In genomic region chr6:52137841-52138535, GRCm38 (mm10) we compare ENCODE assay signal across 20 mouse cellular contexts. TPM values are rescaled to one million over a fixed set of nuclear protein-coding genes. Genes with fewer than 3 reads are reported as not detected.
DNase-seq lines count a peak whose midpoint lies in the region; ATAC-seq and TF ChIP-seq lines count a peak whose summit lies in the region.
"Had no signal": no experiment of that assay in that cellular context is flagged by ENCODE, and none has a peak within 500 bp of the region (broad histone marks: within the 10 kb centered on the region; RNA-seq: fewer than 3 reads in every experiment).

No protein-coding gene starts in this region.

- no peak overlapping the region for H3K4me3 ChIP-seq in forebrain, postnatal 0 days (ENCODE audit: low read depth, low read length)
- H3K4me3 ChIP-seq in forebrain, embryonic 11.5 days (ENCODE audit: low read depth, low read length) = no peak overlapping the region
- no peak overlapping the region for H3K4me3 ChIP-seq in ES-E14 (ENCODE audit: insufficient read depth in 1 of 2, low read depth in 1 of 2, low read length in 2 of 2, poor library complexity in 1 of 2, severe bottlenecking in 1 of 2)
- H3K4me3 ChIP-seq in midbrain, embryonic 15.5 days = no peak overlapping the region
- H3K4me3 ChIP-seq in kidney, embryonic 15.5 days (replicated peaks) = no peak overlapping the region

- no peak for TF ChIP-seq CTCF in forebrain, postnatal 0 days (IDR thresholded peaks at IDR 0.05; ENCODE audit: low read depth)

- no peaks in the 10 kb centered on the region for H3K9me3 ChIP-seq in forebrain, postnatal 0 days (ENCODE audit: low read length)
- no peaks in the 10 kb centered on the region for H3K9me3 ChIP-seq in forebrain, embryonic 11.5 days (ENCODE audit: control insufficient read depth, low read length)
- H3K9me3 ChIP-seq in ES-E14 (ENCODE audit: control insufficient read depth, insufficient read depth, low read depth, low read length) = no peaks in the 10 kb centered on the region
- H3K9me3 ChIP-seq in midbrain, embryonic 15.5 days = no peaks in the 10 kb centered on the region
- no peaks in the 10 kb centered on the region for H3K9me3 ChIP-seq in kidney, embryonic 15.5 days (replicated peaks)

- no peaks in the 10 kb centered on the region for H3K27me3 ChIP-seq in forebrain, postnatal 0 days (ENCODE audit: insufficient read depth, low read length)
- no peaks in the 10 kb centered on the region for H3K27me3 ChIP-seq in forebrain, embryonic 11.5 days (ENCODE audit: control insufficient read depth, insufficient read depth, low read length)
- peaks cover 4% of the 10 kb centered on the region; the same call in 1 of the 2 replicates for H3K27me3 ChIP-seq in midbrain, embryonic 15.5 days (replicated peaks)
- no peaks in the 10 kb centered on the region for H3K27me3 ChIP-seq in kidney, embryonic 15.5 days
- H3K27me3 ChIP-seq: Patski had no signal

- no peaks in the 10 kb centered on the region for H3K4me1 ChIP-seq in forebrain, postnatal 0 days (ENCODE audit: insufficient read depth)
- 0 out of 2 replicates have a peak, but pooled peaks cover 1% of the 10 kb centered on the region for H3K4me1 ChIP-seq in forebrain, embryonic 11.5 days (replicated peaks; ENCODE audit: control insufficient read depth, insufficient read depth, low read length)
- H3K4me1 ChIP-seq in ES-E14 (ENCODE audit: control insufficient read depth in 2 of 2, insufficient read depth in 2 of 2, low read length in 2 of 2, poor library complexity in 1 of 2) = no peaks in the 10 kb centered on the region; a peak in 1 of 4 replicates
- H3K4me1 ChIP-seq in midbrain, embryonic 15.5 days = peaks cover 3% of the 10 kb centered on the region; the same call in 1 of the 2 replicates
- no peaks in the 10 kb centered on the region for H3K4me1 ChIP-seq in kidney, embryonic 15.5 days

- H3K9ac ChIP-seq in forebrain, postnatal 0 days = no peak overlapping the region
- H3K9ac ChIP-seq in forebrain, embryonic 11.5 days (ENCODE audit: low read length) = no peak overlapping the region
- H3K9ac ChIP-seq in ES-E14 (ENCODE audit: insufficient read depth, low read depth, low read length, poor library complexity, severe bottlenecking) = no peak overlapping the region
- H3K9ac ChIP-seq in midbrain, embryonic 15.5 days = no peak overlapping the region
- H3K9ac ChIP-seq in kidney, embryonic 15.5 days = no peak overlapping the region

- peak; percentile 60 for DNase-seq in forebrain, postnatal 0 days
- DNase-seq in forebrain, embryonic 11.5 days (ENCODE audit: low spot score) = no peak
- no peak for DNase-seq in ES-E14 (ENCODE audit: low read depth, low spot score)
- DNase-seq in embryo, embryonic 11 days = peak; percentile 83
- DNase-seq in gastrocnemius, postnatal 4 days (ENCODE audit: low spot score in 2 of 2) = no peak
- DNase-seq: adrenal gland, adult 2 months; cerebellum, adult 2 months; heart, adult 18-20 months; lung, postnatal 4 days; right cerebral cortex, postnatal 14 days; thymus, postnatal 25 days had no signal

- 42% methylated on average over 9 of the region's 9 CpGs for WGBS in forebrain, postnatal 0 days
- WGBS in forebrain, embryonic 11.5 days = 63% methylated on average over 9 of the region's 9 CpGs
- 46% methylated on average over 9 of the region's 9 CpGs for WGBS in midbrain, embryonic 15.5 days
- WGBS in kidney, embryonic 15.5 days = 62% methylated on average over 9 of the region's 9 CpGs

- no peaks in the 10 kb centered on the region for H3K36me3 ChIP-seq in forebrain, postnatal 0 days (ENCODE audit: insufficient read depth)
- H3K36me3 ChIP-seq in forebrain, embryonic 11.5 days (ENCODE audit: control insufficient read depth, insufficient read depth, low read length) = no peaks in the 10 kb centered on the region
- no peaks in the 10 kb centered on the region for H3K36me3 ChIP-seq in ES-E14 (ENCODE audit: control insufficient read depth, insufficient read depth, low read length, poor library complexity, severe bottlenecking)
- no peaks in the 10 kb centered on the region for H3K36me3 ChIP-seq in midbrain, embryonic 15.5 days (replicated peaks)
- no peaks in the 10 kb centered on the region for H3K36me3 ChIP-seq in kidney, embryonic 15.5 days

- peak; percentile 72; the same call in 1 of the 2 replicates for ATAC-seq in forebrain, postnatal 0 days
- ATAC-seq in forebrain, embryonic 11.5 days (replicated peaks; ENCODE audit: low FRiP score) = no peak
- peak; percentile 74; the same call in 1 of the 2 replicates for ATAC-seq in midbrain, embryonic 15.5 days (replicated peaks)
- ATAC-seq in kidney, embryonic 15.5 days (replicated peaks; ENCODE audit: low FRiP score) = no peak
- ATAC-seq: inflammation-experienced regulatory T-cells, adult 6 months; Patski had no signal

- in situ Hi-C loops in ES-E14 (cut with MboI; ENCODE audit: low sequenced_read_pairs in 2 of 2, unreplicated experiment in 2 of 2) = no loop called here

- H3K27ac ChIP-seq in forebrain, postnatal 0 days (ENCODE audit: low read depth, low read length) = no peak overlapping the region
- no peak overlapping the region for H3K27ac ChIP-seq in forebrain, embryonic 11.5 days (ENCODE audit: low read depth, low read length)
- no peak overlapping the region for H3K27ac ChIP-seq in ES-E14 (ENCODE audit: insufficient read depth, low read depth, low read length, poor library complexity, severe bottlenecking)
- H3K27ac ChIP-seq in midbrain, embryonic 15.5 days = no peak overlapping the region
- H3K27ac ChIP-seq in kidney, embryonic 15.5 days = no peak overlapping the region
- H3K27ac ChIP-seq: kidney, postnatal 0 days had no signal

- H3K4me2 ChIP-seq in forebrain, postnatal 0 days (ENCODE audit: low read depth) = no peak overlapping the region
- H3K4me2 ChIP-seq in forebrain, embryonic 11.5 days (ENCODE audit: low read depth, low read length, severe bottlenecking) = no peak overlapping the region
- H3K4me2 ChIP-seq in midbrain, embryonic 15.5 days = no peak overlapping the region
- no peak overlapping the region for H3K4me2 ChIP-seq in kidney, embryonic 15.5 days

TF ChIP-seq in ES-E14, 5 proteins besides CTCF, POLR2A, EP300 and RAD21:
- TF ChIP-seq ZNF384 (IDR thresholded peaks at IDR 0.05; ENCODE audit: low read depth, low read length) = 0 out of 2 replicates have a peak, but pooled peaks have one; percentile 8
- TF ChIP-seq MAFK (IDR thresholded peaks at IDR 0.05; ENCODE audit: insufficient read depth, low read depth, low read length) = no peak

RNA-seq across cellular contexts. Expression of gene Hoxa1, which starts 20.1 kb away (rescaled TPM):
- 0.10 TPM in 1 of 2 replicates, not detected in the other for total RNA-seq in forebrain, postnatal 0 days (2014; rRNA removed)
- not detected in 2 replicates for polyA plus RNA-seq in forebrain, postnatal 0 days (2015; fragmentation: Nextera tagmentation; extraction: Ambion mirVana)
- 0.43 TPM in 1 of 2 replicates, not detected in the other for polyA plus RNA-seq in forebrain, embryonic 11.5 days (2014; fragmentation: Nextera tagmentation; extraction: Ambion mirVana)
- total RNA-seq in ES-E14 (2012; rRNA removed) = 1.1 and 3.5 TPM in 2 replicates
- 0.14 TPM in 1 of 2 replicates, not detected in the other for polyA plus RNA-seq in midbrain, embryonic 15.5 days (2015; fragmentation: Nextera tagmentation; extraction: Ambion mirVana)
- total RNA-seq in gastrocnemius, postnatal 4 days (2021) = under 1 TPM; 0.34 to 0.54 TPM
- polyA plus RNA-seq in kidney, embryonic 15.5 days (2015; fragmentation: Nextera tagmentation; extraction: Ambion mirVana) = 0.64 and 0.81 TPM in 2 replicates
- total RNA-seq: layer of hippocampus, adult 8-10 months; left cerebral cortex, adult 8-10 months; monocyte, adult 5-6 weeks had no signal
- polyA plus RNA-seq: inflammation-experienced regulatory T-cells, adult 6 months had no signal

RNA-seq across cellular contexts. Expression of gene Hoxa2, which starts 26.6 kb away (rescaled TPM):
- total RNA-seq in forebrain, postnatal 0 days (2014; rRNA removed) = not detected in 2 replicates
- polyA plus RNA-seq in forebrain, postnatal 0 days (2015; fragmentation: Nextera tagmentation; extraction: Ambion mirVana) = not detected in 2 replicates
- not detected in 2 replicates for polyA plus RNA-seq in forebrain, embryonic 11.5 days (2014; fragmentation: Nextera tagmentation; extraction: Ambion mirVana)
- total RNA-seq in ES-E14 (2012; rRNA removed) = 0.27 TPM in 1 of 2 replicates, not detected in the other
- 0.19 and 0.25 TPM in 2 replicates for polyA plus RNA-seq in midbrain, embryonic 15.5 days (2015; fragmentation: Nextera tagmentation; extraction: Ambion mirVana)
- 1 to 10 TPM; 1.1 to 1.5 TPM for total RNA-seq in gastrocnemius, postnatal 4 days (2021)
- polyA plus RNA-seq in kidney, embryonic 15.5 days (2015; fragmentation: Nextera tagmentation; extraction: Ambion mirVana) = 2.2 and 3.6 TPM in 2 replicates
- total RNA-seq: layer of hippocampus, adult 8-10 months; left cerebral cortex, adult 8-10 months; monocyte, adult 5-6 weeks had no signal
- polyA plus RNA-seq: inflammation-experienced regulatory T-cells, adult 6 months had no signal

RNA-seq across cellular contexts. Expression of gene 5730596B20Rik, which starts 39.3 kb away (rescaled TPM):
- total RNA-seq in forebrain, postnatal 0 days (2014; rRNA removed) = not detected in 2 replicates
- polyA plus RNA-seq in forebrain, postnatal 0 days (2015; fragmentation: Nextera tagmentation; extraction: Ambion mirVana) = not detected in 2 replicates
- not detected in 2 replicates for polyA plus RNA-seq in forebrain, embryonic 11.5 days (2014; fragmentation: Nextera tagmentation; extraction: Ambion mirVana)
- total RNA-seq in ES-E14 (2012; rRNA removed) = 0.18 TPM in 1 of 2 replicates, not detected in the other
- polyA plus RNA-seq in midbrain, embryonic 15.5 days (2015; fragmentation: Nextera tagmentation; extraction: Ambion mirVana) = not detected in 2 replicates
- total RNA-seq in gastrocnemius, postnatal 4 days (2021) = under 1 TPM; 0.34 to 0.54 TPM
- 2.1 and 2.4 TPM in 2 replicates for polyA plus RNA-seq in kidney, embryonic 15.5 days (2015; fragmentation: Nextera tagmentation; extraction: Ambion mirVana)
- total RNA-seq: heart, adult 18-20 months; layer of hippocampus, adult 8-10 months; left cerebral cortex, adult 8-10 months; monocyte, adult 5-6 weeks had no signal
- polyA plus RNA-seq: inflammation-experienced regulatory T-cells, adult 6 months had no signal

RNA-seq across cellular contexts. Expression of gene Hoxa4, which starts 53.6 kb away (rescaled TPM):
- total RNA-seq in forebrain, postnatal 0 days (2014; rRNA removed) = not detected in 2 replicates
- not detected in 2 replicates for polyA plus RNA-seq in forebrain, postnatal 0 days (2015; fragmentation: Nextera tagmentation; extraction: Ambion mirVana)
- polyA plus RNA-seq in forebrain, embryonic 11.5 days (2014; fragmentation: Nextera tagmentation; extraction: Ambion mirVana) = not detected in 2 replicates
- 0.13 TPM in 1 of 2 replicates, not detected in the other for total RNA-seq in ES-E14 (2012; rRNA removed)
- polyA plus RNA-seq in midbrain, embryonic 15.5 days (2015; fragmentation: Nextera tagmentation; extraction: Ambion mirVana) = not detected in 2 replicates
- total RNA-seq in gastrocnemius, postnatal 4 days (2021) = 10 to 100 TPM in 1 of 2 experiments, 1 to 10 TPM in 1; 9.2 to 11.8 TPM
- 1.5 and 1.8 TPM in 2 replicates for polyA plus RNA-seq in kidney, embryonic 15.5 days (2015; fragmentation: Nextera tagmentation; extraction: Ambion mirVana)
- total RNA-seq: layer of hippocampus, adult 8-10 months; left cerebral cortex, adult 8-10 months; monocyte, adult 5-6 weeks had no signal
- polyA plus RNA-seq: heart, embryonic 16.5 days; inflammation-experienced regulatory T-cells, adult 6 months had no signal

Comparison
In these comparisons a context has a peak if more than half of its experiments do, and no peak if none do; other contexts are left out.
1. ATAC-seq: peak in forebrain, postnatal 0 days (single experiment) and midbrain, embryonic 15.5 days (single experiment); none in forebrain, embryonic 11.5 days (single experiment) and kidney, embryonic 15.5 days (single experiment).
2. DNase-seq: peak in forebrain, postnatal 0 days (single experiment) and embryo, embryonic 11 days (single experiment); none in forebrain, embryonic 11.5 days (single experiment), ES-E14 (single experiment) and gastrocnemius, postnatal 4 days (0 of 2).